Mouse (Mus musculus) ES-E14 (cell line): ENCODE data around the gene Edaradd. TPM values are rescaled to one million over a fixed set of nuclear protein-coding genes. Genes with fewer than 3 reads are reported as not detected.

ENCODE experiments used
- DNase-seq: peaks from one replicate; pipeline ENCODE4 v3.0.0-alpha.2; 2013; ENCODE audit warnings: low read depth, low spot score
- H3K27ac ChIP-seq: 2 replicates; pipeline ENCODE4 v1.5.1; 2012; ENCODE audit warnings: low read depth, mild to moderate bottlenecking, low read length, moderate library complexity, mixed read lengths; ENCODE audit not compliant: poor library complexity, insufficient read depth, severe bottlenecking
- H3K36me3 ChIP-seq: 2 replicates; pipeline ENCODE4 v1.6.1; 2012; ENCODE audit warnings: mild to moderate bottlenecking, low read length, moderate library complexity, mixed read lengths; ENCODE audit not compliant: control insufficient read depth, poor library complexity, insufficient read depth, severe bottlenecking
- H3K4me1 ChIP-seq, 2 experiments: fragments of 150-350 bp in 1 of 2; sonication (generic) in 1 of 2; 2 replicates each; pipeline ENCODE4 v1.6.1; 2012; ENCODE audit warnings: low read length in 2 of 2, mild to moderate bottlenecking in 1 of 2, mixed read lengths in 1 of 2; ENCODE audit not compliant: control insufficient read depth in 2 of 2, insufficient read depth in 2 of 2, poor library complexity in 1 of 2
- H3K4me3 ChIP-seq, 2 experiments: fragments of 150-350 bp in 1 of 2; sonication (generic) in 1 of 2; 2 replicates each; pipeline ENCODE4 v1.5.1; 2012; ENCODE audit warnings: low read length in 2 of 2, low read depth in 1 of 2, mild to moderate bottlenecking in 1 of 2, mixed read lengths in 1 of 2; ENCODE audit not compliant: insufficient read depth in 1 of 2, poor library complexity in 1 of 2, severe bottlenecking in 1 of 2
- H3K9ac ChIP-seq: 2 replicates; pipeline ENCODE4 v1.6.1; 2012; ENCODE audit warnings: low read depth, mild to moderate bottlenecking, low read length, mixed read lengths; ENCODE audit not compliant: poor library complexity, insufficient read depth, severe bottlenecking
- H3K9me3 ChIP-seq: fragments of 150-350 bp; sonication (generic); 2 replicates; pipeline ENCODE4 v1.6.1; 2012; ENCODE audit warnings: low read depth, mild to moderate bottlenecking, low read length; ENCODE audit not compliant: control insufficient read depth, insufficient read depth
- CHD2 ChIP-seq: IDR thresholded peaks from 2 replicates; pipeline ENCODE4 v1.6.1; 2014; ENCODE audit warnings: mild to moderate bottlenecking, low read depth, low read length, inconsistent platforms
- HCFC1 ChIP-seq: IDR thresholded peaks from 2 replicates; pipeline ENCODE4 v1.6.1; 2012; ENCODE audit warnings: low read length, inconsistent platforms, borderline replicate concordance; ENCODE audit not compliant: insufficient read depth
- MAFK ChIP-seq: IDR thresholded peaks from 2 replicates; pipeline ENCODE4 v1.6.1; 2014; ENCODE audit warnings: mild to moderate bottlenecking, low read depth, low read length, inconsistent platforms; ENCODE audit not compliant: insufficient read depth
- ZC3H11A ChIP-seq: IDR thresholded peaks from 2 replicates; pipeline ENCODE4 v1.6.1; 2012; ENCODE audit warnings: low read depth, mild to moderate bottlenecking, inconsistent platforms, low read length, borderline replicate concordance
- ZNF384 ChIP-seq: IDR thresholded peaks from 2 replicates; pipeline ENCODE4 v1.6.1; 2012; ENCODE audit warnings: low read depth, low read length, inconsistent platforms
- in situ Hi-C, 2 experiments: fragments of 600-800 bp; cut with MboI; formaldehyde crosslinking; loops; one replicate each; pipeline ENCODE4 v1.15.1; 2025; ENCODE audit warnings: low sequenced_read_pairs in 2 of 2, inconsistent platforms in 1 of 2; ENCODE audit not compliant: unreplicated experiment in 2 of 2
- total RNA-seq: library from RNA; depleted of rRNA; stranded (reverse); fragments of 300-350 nt; gene quantifications from 2 replicates; pipeline ENCODE4 v1.2.3, GENCODE M21; 2012

The Edaradd gene
- total RNA-seq, 1 experiment, result 0.31 TPM

- peak; percentile 99 for DNase-seq
- TF ChIP-seq ZC3H11A, result no peak
- TF ChIP-seq HCFC1, result peak; percentile 94
- Histone ChIP-seq H3K36me3 (no peaks in the 10 kb centered on the region), H3K4me3 (peak within 1 kb of the TSS; percentile 90 to 94), H3K27ac (no peak within 1 kb of the TSS), H3K9me3 (no peaks in the 10 kb centered on the region), H3K4me1 (peaks cover 3 to 4% of the 10 kb centered on the region in 2 experiments; a peak in 1 of 4 replicates), H3K9ac (peak within 1 kb of the TSS; percentile 80)
- in situ Hi-C loops, result no loop called here
These were observed 45.6 kb upstream of the Edaradd start, which contains the start of gene Ero1lb for GRCm38 (mm10) chr13:12565621-12566390. Gene Ero1lb (plus strand): TSS chr13:12565874.

GRCm38 (mm10) chr13:12562256-12562655 lies 42.0 kb upstream of the Edaradd start:
- Histone ChIP-seq H3K36me3 (no peaks in the 10 kb centered on the region), H3K4me3 (no peak overlapping the region), H3K27ac (no peak overlapping the region), H3K9me3 (no peaks in the 10 kb centered on the region), H3K9ac (no peak overlapping the region), H3K4me1 (peaks cover 3 to 4% of the 10 kb centered on the region in 2 experiments; a peak in 1 of 4 replicates)
- in situ Hi-C loops, result no loop called here
- TF ChIP-seq ZNF384 (no peak), ZC3H11A (no peak), HCFC1 (no peak), MAFK (no peak), CHD2 (no peak)
- no peak for DNase-seq

GRCm38 (mm10) chr13:12561729-12562128 lies 41.5 kb upstream of the Edaradd start:
- H3K27ac ChIP-seq, result no peak overlapping the region
- no peaks in the 10 kb centered on the region for H3K9me3 ChIP-seq
- in situ Hi-C loops, result no loop called here
- no peaks in the 10 kb centered on the region for H3K36me3 ChIP-seq
- no peak overlapping the region for H3K9ac ChIP-seq
- peaks cover 3 to 4% of the 10 kb centered on the region in 2 experiments; a peak in 1 of 4 replicates for H3K4me1 ChIP-seq
- TF ChIP-seq ZNF384, result no peak
- no peak for TF ChIP-seq CHD2
- TF ChIP-seq HCFC1, result no peak
- TF ChIP-seq MAFK, result no peak
- no peak for TF ChIP-seq ZC3H11A
- H3K4me3 ChIP-seq, result no peak overlapping the region
- no peak for DNase-seq

GRCm38 (mm10) chr13:12559462-12560120 lies 39.4 kb upstream of the Edaradd start:
- no peaks in the 10 kb centered on the region for H3K9me3 ChIP-seq
- no peak overlapping the region for H3K27ac ChIP-seq
- H3K36me3 ChIP-seq, result no peaks in the 10 kb centered on the region
- TF ChIP-seq ZNF384, result no peak
- no peak for TF ChIP-seq CHD2
- no peak for TF ChIP-seq ZC3H11A
- TF ChIP-seq MAFK, result no peak
- no peak for TF ChIP-seq HCFC1
- no peaks in the 10 kb centered on the region for H3K4me1 ChIP-seq
- DNase-seq, result no peak
- H3K4me3 ChIP-seq, result no peak overlapping the region
- H3K9ac ChIP-seq, result no peak overlapping the region
- in situ Hi-C loops, result no loop called here

GRCm38 (mm10) chr13:12559044-12559443 lies 38.8 kb upstream of the Edaradd start:
- Histone ChIP-seq H3K36me3 (no peaks in the 10 kb centered on the region), H3K4me1 (no peaks in the 10 kb centered on the region; a peak in 1 of 4 replicates), H3K27ac (no peak overlapping the region), H3K9ac (no peak overlapping the region), H3K9me3 (no peaks in the 10 kb centered on the region), H3K4me3 (no peak overlapping the region)
- TF ChIP-seq MAFK, result no peak
- TF ChIP-seq ZC3H11A, result no peak
- no peak for DNase-seq
- in situ Hi-C loops, result no loop called here
